Mouse (Mus musculus) natural killer cell, adult 2 months (primary cell): ENCODE measurements around the gene Clrn3.
"Not testable (repeated sequence)": the region's sequence is repeated elsewhere in the genome, so short reads cannot be mapped to it uniquely, and the experiment has no call there.

Source experiments
- DNase-seq, 2 experiments: peaks; one replicate each; pipeline ENCODE4 v3.0.0; 2022; ENCODE audit warnings: low spot score in 2 of 2

The Clrn3 gene

DNA sequence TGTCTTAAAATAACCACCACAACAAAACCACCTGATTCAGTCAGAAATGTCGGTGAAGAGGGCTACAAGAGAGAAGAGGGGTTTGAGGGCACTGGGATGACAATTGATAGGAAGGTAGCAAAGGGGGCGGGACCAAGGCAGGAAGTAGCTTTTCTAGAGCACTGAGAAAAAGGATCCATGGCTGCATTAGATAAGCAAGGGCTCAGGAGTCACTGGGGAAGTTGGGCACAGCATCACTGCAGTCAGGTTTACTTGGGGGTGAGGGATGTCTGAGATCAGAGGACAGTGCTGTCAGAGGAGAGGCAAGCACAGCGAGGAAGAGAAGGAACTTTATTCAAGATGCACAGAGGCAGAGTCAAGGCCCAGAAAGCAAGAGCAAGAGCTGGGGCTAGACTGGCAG, 7.5 kb upstream of the Clrn3 start:
- DNase-seq: no peak

DNA sequence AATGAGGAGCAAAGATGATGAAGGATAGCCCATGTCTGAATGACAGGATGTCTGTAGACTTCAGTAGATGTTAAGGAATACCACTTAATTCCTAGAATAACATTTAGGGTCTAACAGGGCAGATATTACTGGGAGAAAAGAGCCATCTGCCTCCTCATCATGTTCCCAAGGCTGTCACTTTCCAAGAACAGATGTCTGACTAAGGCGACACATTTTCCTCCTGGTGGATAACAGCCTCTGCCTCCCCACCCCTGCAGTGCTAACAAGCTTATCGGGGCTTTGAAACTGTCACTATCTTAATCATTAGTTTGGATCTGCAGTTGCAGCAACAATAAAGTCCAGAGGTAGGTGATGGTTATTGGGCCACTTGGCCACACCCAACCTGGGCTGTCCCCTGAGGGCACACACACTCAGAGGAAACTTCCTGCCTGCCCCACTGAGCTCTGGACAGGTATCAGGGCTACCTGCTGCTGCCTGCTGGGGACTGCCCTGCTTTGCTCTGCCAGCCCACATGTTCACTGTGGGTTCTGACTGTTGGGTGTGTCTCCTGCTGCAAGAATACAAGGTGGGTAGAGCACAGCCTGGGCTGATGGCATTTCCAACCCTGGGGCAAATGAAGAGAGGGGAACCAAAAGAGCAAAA, 6.2 kb upstream of the Clrn3 start:
- DNase-seq: no peak

DNA sequence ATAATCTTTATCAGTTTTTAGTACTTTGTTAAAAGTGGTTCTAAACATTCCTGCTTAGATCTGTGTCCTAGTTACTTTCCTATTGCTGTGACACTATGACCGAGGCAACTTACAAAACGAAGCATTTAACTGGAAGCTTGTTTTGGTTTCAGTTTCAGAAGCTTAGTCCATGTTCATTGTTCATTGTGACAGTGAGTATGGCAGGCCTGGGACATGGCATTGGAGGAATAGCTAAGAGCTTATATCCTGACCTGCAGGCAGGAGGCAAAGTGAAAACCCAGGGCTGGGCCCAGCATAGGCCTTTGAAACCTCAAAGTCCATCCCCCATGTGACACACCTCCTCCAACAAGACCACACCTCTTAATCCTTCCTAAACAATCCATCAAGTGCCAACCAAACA, 614 bp upstream of the Clrn3 start:
- no peak for DNase-seq

DNA sequence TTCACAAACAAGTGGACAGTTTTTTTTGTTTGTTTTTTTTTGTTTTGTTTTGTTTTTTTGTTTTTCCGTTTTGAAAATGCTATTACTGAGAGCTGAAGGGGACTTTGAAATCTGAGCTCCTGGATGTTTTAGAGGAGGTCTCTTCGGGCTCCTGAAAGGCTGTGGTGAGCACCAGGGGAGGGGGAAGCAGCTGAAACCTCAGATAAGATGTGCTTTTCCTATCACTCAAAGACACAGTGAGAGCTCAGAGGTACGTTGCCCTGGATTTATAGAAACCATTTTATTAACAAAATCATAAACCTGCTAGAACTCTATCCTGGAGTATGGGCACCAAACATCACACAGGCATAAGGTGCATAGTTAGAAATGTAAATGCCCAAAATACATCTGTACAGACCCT, 1.3 kb downstream of the Clrn3 start:
- DNase-seq: no peak

DNA sequence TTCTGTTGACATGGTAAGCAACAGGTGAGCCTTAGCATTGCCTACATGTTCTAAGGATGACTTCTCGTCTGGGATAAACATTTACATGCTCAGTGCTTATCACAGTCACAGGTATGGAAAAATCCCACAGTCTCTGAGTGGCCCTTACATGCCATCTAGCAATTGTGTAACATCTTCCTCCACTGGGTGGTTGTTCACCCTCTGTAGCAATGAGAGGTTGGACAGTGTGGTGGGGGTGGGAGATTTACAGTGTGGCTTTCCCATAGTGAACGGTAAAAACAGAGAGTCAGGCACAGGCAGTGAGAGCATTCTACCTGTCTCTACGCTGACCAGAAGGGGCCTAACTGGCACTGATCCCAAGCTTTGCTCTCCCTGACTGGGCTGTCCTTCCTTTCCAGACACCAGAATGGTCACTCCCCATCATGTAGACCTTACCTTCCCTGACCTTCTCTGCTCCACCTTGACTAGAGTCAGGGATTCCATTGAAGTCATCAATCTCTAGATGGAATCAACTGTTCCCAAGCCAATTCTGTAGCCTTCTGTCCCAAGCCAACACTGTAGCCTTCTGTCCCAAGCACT, 1.8 kb downstream of the Clrn3 start:
- no peak for DNase-seq

DNA sequence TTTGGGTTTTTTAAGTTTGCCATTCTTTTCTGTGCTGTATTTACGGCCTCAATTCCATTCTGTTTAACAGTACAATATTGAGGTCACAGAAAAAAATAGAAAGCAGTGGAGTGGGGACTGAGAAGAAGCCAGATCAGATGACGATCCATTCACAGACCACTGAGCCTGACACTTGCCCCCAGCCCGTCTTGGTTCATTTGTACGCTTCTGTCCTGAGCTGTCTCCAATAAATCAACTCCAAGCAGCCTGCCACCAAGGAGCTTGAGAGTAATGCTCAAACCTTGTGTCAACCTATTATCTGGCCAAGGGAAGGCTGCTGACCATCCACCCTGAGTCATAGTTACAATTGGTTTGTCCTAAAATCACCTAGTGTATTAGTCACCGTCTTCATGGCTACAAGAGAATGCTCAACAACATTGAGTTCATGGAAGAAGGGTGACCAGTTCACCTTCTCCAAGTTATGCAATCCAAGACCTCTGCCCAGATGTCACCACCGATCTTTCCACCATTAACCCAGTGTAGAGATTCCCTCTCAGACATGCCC, 4.0 kb downstream of the Clrn3 start:
- DNase-seq: no peak

DNA sequence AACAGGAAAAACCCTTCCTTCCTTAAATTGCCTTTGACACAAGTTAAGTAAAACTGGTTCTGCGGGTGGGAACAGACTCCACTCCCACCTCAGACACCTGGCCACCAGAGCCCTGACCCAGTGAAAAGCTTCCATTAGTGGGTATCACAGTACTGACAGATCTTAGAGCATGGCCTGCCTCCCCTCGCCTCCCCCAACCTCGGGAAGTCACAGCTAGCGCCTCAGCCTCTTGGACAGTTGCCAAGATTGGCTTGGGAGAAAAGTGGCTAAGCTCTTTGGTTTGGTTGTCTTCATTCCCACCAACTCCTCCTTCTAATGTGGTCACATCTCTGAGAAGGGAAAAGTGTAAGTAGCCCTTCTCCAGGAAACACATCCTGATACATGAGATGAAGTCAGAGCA, 4.5 kb downstream of the Clrn3 start:
- no peak for DNase-seq

DNA sequence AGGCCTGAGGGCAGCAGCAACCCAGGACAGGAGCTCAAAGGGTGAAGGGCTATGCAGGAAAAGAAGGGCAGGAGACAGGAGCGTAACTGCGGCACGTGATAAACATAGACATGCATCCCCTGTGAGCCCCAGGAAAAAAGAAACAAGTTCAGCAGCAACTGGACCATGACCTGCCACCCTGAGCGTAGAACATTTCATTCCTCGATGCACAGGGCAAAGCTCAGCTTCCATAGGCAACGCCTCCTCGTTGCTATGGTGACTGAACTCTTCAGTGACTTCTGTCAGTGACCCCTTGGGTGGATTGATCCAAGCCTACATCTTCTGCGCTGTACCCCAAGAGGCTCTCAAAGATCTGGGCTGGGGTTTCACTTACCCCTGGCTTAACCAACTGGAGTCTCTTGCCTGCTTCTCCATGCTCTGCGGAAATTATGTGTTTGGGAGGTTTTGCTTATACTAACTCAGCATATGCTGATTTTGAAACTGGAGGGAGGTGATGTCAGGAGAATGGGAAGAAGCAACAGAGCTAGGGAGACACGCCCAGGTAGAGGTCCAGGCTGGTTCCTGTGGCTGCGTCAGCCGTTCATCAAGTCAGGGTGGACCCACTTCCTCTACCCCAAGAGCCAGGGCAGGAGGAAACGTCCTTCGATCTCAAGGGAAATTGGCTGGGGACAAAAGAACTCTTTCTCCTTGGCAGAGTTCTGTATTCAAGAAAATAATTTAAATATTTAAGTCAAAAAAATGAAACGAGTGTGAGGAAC, 6.5 kb downstream of the Clrn3 start:
- no peak for DNase-seq

DNA sequence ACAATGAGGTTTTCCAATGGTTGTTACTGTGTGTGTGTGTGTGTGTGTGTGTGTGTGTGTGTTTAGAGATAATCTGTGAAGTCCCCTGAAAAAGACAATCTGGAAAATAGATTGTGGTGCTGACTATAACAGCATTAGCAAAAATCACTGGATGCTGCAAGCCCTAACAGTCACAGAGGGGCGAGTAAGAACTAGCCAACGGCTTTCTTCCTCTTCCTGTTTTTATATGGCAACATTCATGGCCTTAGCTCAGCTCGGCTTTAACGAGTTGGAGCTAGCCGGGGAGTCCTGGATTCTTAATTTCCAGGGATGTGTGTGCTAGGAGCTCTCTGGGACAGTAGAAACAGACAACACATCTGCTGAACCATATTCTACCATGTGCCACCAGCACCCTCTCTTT, 8.2 kb downstream of the Clrn3 start:
- DNase-seq: no peak

DNA sequence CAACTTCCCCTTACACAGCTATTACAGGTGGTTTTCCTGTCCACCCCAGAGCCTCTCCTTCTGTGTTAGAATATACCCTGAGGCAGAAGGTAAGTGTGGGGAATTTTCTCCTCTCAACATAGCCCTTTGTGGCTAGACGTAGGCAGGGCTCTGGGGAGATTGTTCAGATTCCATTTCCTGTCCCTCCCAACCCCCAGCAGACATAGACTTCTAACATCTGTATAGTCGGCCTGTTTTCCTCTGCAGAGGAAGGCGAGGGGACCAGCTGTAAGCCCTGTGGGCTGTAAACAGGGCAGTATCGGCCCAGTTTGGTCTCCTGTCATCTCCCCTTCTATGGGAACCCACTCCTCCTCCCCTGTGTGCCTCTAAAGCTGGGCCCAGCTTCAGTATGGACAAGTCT, 11.3 kb downstream of the Clrn3 start:
- no peak for DNase-seq

DNA sequence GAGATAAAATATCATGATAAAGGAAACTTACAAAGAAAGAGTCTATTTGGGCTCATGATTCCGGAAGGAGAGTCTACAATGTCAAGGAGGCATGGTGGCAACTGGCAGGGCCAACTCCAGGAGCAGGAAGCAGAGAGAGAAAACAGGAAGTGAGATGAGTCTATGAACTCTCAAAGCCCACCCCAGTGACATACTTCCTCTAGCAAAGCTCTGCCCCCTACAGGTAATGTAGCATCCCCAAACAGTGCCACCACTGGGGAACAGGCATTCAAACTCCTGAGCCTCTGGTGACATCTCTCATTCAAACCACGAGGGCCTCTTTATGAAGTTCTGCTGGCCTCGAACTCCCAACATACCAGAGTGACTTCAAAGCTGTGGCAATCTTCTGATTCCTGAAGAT, 16.7 kb downstream of the Clrn3 start:
- DNase-seq: no peak

DNA sequence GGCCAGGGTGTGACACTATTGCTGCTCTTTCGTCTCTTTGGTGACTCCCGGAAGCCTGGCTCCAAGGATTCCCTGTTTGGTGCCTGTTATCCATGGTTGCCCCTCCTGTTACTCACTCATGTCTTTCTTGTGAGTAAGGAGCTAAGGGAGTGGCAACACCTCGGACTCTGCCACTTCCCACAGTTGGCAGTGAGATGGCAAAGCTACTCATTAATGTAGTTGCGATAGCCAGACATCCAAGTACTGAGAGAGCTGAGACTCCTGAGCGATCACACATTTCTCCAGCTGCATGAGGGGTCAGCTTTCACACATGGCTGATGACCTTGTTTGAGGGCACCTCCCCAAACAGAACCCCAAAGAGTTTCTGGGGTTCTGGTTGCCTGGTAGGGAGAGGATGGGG, 18.0 kb downstream of the Clrn3 start:
- DNase-seq: no peak

DNA sequence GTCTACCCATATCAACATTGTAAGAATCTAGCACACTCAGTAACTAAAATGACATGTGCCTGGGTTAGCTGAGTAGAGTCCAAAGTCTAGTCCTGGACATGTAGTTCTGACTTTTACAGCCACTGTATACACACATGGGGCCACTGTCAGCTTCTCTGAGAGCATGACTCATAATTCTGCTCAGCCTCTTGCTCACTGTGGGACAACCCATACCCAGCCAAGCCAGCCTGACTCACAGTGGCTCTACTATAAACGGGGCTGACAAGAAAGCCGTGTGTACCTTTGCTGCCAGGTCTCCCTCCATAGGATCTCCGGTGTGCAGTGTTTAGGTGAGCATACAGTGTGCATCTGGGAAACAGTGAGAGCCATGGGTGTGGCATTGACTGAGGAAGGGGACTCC, 19.2 kb downstream of the Clrn3 start:
- DNase-seq: no peak

DNA sequence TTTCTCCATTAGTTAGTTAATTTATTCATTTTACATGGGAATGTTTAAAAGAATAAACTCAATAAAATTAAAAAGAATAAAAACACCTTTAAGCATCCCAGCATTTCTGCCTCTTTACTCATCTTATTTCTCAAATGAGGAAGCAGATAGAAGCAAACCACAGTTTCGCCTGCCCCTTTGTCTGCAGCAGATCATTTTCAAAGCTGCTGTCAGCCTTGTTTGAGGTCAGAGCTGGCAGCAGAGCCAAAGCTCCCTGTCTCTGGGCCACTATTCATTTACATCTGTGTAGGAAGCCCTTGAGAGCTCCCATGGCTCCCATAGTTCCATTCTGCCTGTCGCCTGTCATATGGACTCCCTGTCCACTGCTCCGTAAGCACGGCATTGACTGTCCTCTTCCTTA, 19.9 kb downstream of the Clrn3 start:
- no peak for DNase-seq

DNA sequence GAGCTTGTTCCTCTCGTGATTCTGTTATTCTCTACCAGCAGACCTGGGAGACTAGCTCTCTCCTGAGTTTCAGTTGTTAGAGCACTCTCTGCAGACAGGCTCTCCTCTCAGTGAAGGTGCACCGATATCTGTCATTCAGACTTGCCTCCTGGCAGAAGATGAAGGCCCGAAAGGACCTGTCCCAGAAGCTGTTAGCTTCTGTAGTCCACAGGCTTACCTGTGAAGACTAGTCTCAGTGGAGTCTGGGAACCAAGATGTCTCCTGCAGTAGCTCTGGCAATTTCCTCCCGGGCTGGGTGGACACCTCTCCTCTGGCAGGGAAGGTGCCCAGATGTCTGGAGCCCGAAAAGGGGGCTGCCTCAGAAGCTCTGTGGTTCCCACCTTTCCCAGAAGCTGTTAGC, 21.9 kb downstream of the Clrn3 start:
- DNase-seq: not testable (repeated sequence)

DNA sequence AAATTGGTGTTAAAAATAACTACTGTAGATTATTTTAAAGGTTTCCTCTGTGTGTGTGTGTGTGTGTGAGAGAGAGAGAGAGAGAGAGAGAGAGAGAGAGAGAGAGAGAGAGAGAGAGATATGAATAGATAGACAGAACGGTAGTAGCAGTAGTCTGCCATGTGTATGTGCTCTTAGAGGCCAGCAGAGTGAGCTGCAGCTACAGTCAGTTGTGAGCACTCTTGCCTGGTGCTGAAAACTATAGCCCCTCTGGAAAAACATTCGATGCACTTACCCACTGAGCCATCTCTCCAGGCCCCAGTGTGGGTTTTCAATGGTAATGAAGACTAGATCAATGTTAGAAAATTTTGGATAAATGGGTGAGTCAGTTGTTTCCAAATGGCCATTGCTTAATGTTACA, 29.1 kb downstream of the Clrn3 start:
- DNase-seq: no peak

DNA sequence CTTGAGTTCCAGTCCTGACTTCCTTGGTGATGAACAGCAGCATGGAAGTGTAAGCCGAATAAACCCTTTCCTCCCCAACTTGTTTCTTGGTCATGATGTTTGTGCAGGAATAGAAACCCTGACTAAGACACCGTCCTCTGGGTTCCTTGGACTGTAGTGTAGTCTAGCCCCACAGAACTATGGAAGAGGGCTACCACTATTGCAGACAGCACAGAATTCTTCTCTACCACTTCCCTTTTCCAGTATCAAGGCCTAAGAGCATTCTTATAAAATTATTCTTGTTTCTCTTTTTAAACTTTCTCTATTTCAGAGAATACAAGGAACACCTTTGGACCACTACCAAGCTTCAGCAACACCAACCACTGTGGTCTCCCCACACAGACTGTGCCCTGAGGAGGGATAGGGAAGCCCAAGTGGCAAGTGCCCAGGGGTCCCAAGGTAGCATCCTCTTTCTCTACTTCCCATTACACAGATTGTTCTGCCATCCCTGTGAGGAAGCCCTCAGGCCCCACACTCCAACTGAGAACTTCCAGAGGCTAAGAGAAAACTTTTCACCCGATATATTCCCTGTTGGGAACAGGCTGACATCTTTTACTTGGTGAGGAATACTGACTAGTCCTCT, 29.8 kb downstream of the Clrn3 start:
- DNase-seq: no peak

DNA sequence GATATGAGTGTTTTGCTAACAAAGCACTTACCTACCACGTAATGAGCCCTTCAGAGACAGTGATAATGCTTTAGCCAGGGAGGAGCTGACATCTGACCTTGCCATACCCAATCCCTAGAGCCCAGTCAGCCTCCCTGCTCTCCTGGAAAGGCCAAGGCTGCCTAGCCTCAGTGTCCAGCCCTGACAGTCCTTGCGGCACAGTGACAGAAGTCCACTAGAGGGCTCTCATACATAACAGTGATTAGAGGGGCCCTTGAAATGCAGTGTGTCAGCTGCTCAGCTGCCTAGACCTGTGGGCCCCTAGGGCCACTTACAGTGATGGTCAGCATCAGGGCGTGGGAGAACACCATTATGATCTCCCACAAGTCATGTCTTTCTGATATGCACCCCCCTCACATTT, 33.2 kb downstream of the Clrn3 start:
- DNase-seq: no peak

DNA sequence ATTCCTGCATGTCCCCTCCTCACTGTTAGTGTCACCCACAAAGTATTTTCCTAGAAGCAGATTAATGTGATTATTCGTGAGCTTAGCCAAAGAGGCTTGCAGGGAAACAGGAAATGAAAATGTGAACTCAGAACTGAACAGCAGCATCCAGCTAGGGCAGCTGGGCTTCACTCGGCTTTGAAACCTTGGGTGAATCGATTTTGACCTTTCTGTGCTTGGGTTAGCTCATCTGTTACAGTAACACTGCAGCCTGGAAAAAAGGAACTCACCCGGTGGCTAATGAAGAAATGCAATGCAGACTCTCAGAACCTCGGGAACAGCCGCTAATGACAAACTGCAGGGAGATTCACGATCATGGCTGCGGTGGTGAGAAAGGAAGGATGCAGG, 38.0 kb downstream of the Clrn3 start:
- no peak for DNase-seq

DNA sequence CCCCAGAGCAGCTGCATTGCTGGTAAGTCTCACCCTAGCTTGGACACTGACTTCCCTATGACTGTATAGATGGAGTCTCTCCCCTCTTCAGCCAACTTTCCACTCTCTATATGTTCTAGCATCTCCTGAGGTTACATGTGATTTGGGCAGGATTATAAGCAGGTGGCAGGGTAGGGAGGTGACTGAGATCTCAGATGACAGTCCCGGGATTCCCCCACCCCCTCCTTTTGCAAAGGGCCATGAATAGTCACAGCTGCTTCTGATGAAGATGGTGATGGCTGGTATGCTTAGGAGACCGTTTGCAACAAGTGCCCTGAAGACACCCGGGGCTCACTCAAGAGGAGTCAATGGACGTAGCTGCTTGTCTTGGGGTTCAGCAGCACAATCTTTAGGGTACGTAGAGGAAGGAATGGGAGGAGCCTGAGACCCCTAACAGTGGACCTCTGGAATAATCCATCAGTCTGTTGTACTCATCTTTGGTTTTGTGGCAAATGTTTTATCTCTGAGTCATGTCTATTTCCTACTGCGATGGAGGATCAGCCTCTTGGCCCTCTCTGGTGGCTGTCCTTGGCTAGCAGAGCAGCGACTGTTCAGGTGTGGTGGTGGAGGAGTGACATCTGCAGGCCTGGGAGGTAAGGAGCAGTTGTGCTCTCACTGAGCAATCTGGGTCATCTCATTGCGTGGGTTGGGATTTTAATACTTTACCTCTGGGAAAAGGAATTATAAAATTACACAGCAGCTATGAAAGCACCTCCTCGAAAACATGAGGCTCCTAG, 38.5 kb downstream of the Clrn3 start:
- no peak for DNase-seq

DNA sequence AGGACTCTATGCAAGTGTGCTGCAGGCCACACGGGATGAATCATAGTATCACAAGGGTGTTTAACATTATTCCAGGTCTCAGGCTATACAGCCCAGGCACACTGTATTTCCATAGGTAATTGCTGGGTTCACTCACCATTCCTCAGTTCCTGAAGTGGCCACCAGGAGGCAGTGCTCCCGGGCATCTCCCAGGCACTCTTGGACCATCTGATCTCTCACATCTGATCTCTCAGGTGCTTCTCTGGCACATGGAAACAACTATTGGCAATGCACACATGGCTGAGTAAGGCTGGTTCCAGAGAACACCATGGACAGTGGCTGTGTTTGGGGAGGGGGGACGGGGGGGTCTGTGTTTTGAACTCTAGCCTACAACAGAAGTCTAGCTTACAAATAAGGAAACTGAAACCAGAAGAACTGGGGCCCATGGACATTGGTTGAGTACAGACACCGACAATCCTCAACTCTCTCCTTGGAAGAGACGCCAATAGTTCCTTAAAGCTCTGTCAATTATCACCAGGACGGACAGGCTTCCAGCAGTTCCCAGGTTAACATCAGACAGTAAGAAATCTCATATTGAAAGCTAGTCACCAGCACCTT, 40.1 kb downstream of the Clrn3 start:
- DNase-seq: peak in 1 of 2 experiments; percentile 10

DNA sequence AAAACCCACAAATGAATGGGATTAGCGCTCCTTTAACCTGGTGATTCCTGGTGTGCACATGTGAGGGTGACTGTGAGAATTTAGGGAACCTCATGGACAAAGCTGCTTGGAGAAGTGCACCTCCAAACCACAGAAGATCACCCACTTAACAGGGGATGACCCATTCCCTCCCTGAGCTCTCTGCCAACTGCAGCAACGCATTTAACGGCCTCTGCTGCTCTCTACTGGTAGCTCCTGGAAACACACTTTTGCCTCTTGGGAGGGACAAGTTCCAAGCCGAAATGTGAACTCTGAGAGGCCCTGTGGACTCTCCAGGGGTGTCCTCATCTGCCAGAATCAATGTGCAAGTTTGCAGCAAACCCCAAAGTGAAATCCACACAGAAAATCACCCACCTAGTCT, 41.0 kb downstream of the Clrn3 start:
- DNase-seq: peak; percentile 17 to 38
